Mouse (Mus musculus) liver, postnatal 0 days (tissue): ENCODE measurements around the gene Rassf4. TPM values are rescaled to one million over a fixed set of nuclear protein-coding genes. Genes with fewer than 3 reads are reported as not detected.

Experiments
- ATAC-seq: fragments of 200-750 bp; cut with Nextera tagmentation; 2 replicates; pipeline ENCODE4 v1.8.0; 2017; ENCODE audit warnings: mild to moderate bottlenecking, moderate library complexity
- DNase-seq: peaks from one replicate; pipeline ENCODE4 v3.0.0-alpha.2; 2016
- H3K27ac ChIP-seq: fragments of 300-500 bp; sonication (generic); 2 replicates; pipeline ENCODE4 v1.5.1; 2014; ENCODE audit warnings: antibody characterized with exemption, moderate library complexity, mild to moderate bottlenecking, low read depth
- H3K27me3 ChIP-seq: fragments of 300-500 bp; sonication (generic); 2 replicates; pipeline ENCODE4 v1.6.1; 2014; ENCODE audit warnings: low read length, control low read depth, mixed read lengths; ENCODE audit not compliant: insufficient read depth
- H3K36me3 ChIP-seq: fragments of 300-500 bp; sonication (generic); replicated peaks from 2 replicates; pipeline ENCODE4 v1.6.1; 2014; ENCODE audit warnings: mild to moderate bottlenecking, control low read depth, low read length, moderate library complexity, mixed read lengths; ENCODE audit not compliant: insufficient read depth
- H3K4me1 ChIP-seq: fragments of 300-500 bp; sonication (generic); 2 replicates; pipeline ENCODE4 v1.6.1; 2014; ENCODE audit warnings: antibody characterized with exemption, mild to moderate bottlenecking, control low read depth; ENCODE audit not compliant: insufficient read depth
- H3K4me2 ChIP-seq: fragments of 300-500 bp; sonication (generic); 2 replicates; pipeline ENCODE4 v1.6.1; 2014; ENCODE audit warnings: low read depth, mild to moderate bottlenecking, low read length, moderate library complexity, mixed read lengths
- H3K4me3 ChIP-seq: fragments of 300-500 bp; sonication (generic); 2 replicates; pipeline ENCODE4 v1.5.1; 2014; ENCODE audit warnings: low read depth, low read length
- H3K9ac ChIP-seq: fragments of 300-500 bp; sonication (generic); replicated peaks from 2 replicates; pipeline ENCODE4 v1.6.1; 2014; ENCODE audit warnings: mild to moderate bottlenecking, moderate library complexity
- H3K9me3 ChIP-seq: fragments of 300-500 bp; sonication (generic); 2 replicates; pipeline ENCODE4 v1.6.1; 2016; ENCODE audit warnings: mild to moderate bottlenecking, control low read depth, low read length, mixed read lengths
- CTCF ChIP-seq: sonication (generic); IDR thresholded peaks from 2 replicates; pipeline ENCODE4 v1.5.1; 2016; ENCODE audit warnings: antibody characterized with exemption, low read depth
- EP300 ChIP-seq: IDR thresholded peaks from 2 replicates; pipeline ENCODE4 v1.6.1; 2016; ENCODE audit warnings: antibody characterized with exemption, low read depth, mild to moderate bottlenecking
- WGBS: fragments of 180-500 bp; shearing (Covaris S2); extraction: QIAGEN DNeasy Blood & Tissue Kit; methylation state at CpG from one replicate; pipeline ENCODE4 v1.1.7; 2014; ENCODE audit not compliant: insufficient replicate concordance; 5-methylcytosine and 5-hydroxymethylcytosine counted together
- polyA plus RNA-seq: library from polyadenylated mRNA; unstranded; fragments of >200 nt; fragmentation: Nextera tagmentation; extraction: Ambion mirVana; gene quantifications from 2 replicates; pipeline ENCODE4 v1.2.1, GENCODE M21; 2015

Rassf4 gene
- polyA plus RNA-seq, result 7.2 and 9.6 TPM in 2 replicates

GRCm38 (mm10) chr6:116673471-116674282 is at the start of gene Rassf4:
Gene Rassf4 (minus strand): TSS chr6:116673952.
- ATAC-seq (peak; percentile 84), DNase-seq (peak; percentile 90)
- Histone ChIP-seq H3K4me3 (peak within 1 kb of the TSS; percentile 46), H3K4me2 (peak within 1 kb of the TSS; percentile 75), H3K9ac (peak within 1 kb of the TSS; percentile 39), H3K9me3 (no peaks in the 10 kb centered on the region), H3K36me3 (no peaks in the 10 kb centered on the region), H3K4me1 (peaks cover 19% of the 10 kb centered on the region), H3K27ac (peak within 1 kb of the TSS; percentile 61), H3K27me3 (no peaks in the 10 kb centered on the region)
- under 1% methylated on average over 44 of the region's 44 CpGs for WGBS
- TF ChIP-seq EP300 (no peak), CTCF (no peak)

- Histone ChIP-seq H3K4me3 (no peak overlapping the region), H3K9me3 (no peaks in the 10 kb centered on the region), H3K4me2 (no peak overlapping the region), H3K27me3 (no peaks in the 10 kb centered on the region), H3K27ac (0 out of 2 replicates have a peak overlapping the region, but pooled peaks have one; percentile 3), H3K9ac (no peak overlapping the region), H3K4me1 (0 out of 2 replicates have a peak, but pooled peaks cover 6% of the 10 kb centered on the region), H3K36me3 (no peaks in the 10 kb centered on the region)
- no peak for ATAC-seq
- DNase-seq, result no peak
- TF ChIP-seq CTCF, result no peak
- no peak for TF ChIP-seq EP300
- 29% methylated on average over 4 of the region's 4 CpGs for WGBS
Observed at GRCm38 (mm10) chr6:116718920-116719319, 45.2 kb upstream of the Rassf4 start.

- no peak for TF ChIP-seq EP300
- TF ChIP-seq CTCF, result no peak
- no peaks in the 10 kb centered on the region for H3K9me3 ChIP-seq
- ATAC-seq, result no peak
- no peak for DNase-seq
- WGBS, result 69% methylated on average over 4 of the region's 4 CpGs
- H3K27ac ChIP-seq, result no peak overlapping the region
- H3K4me1 ChIP-seq, result 0 out of 2 replicates have a peak, but pooled peaks cover 6% of the 10 kb centered on the region
- no peak overlapping the region for H3K4me2 ChIP-seq
- no peaks in the 10 kb centered on the region for H3K27me3 ChIP-seq
- no peak overlapping the region for H3K9ac ChIP-seq
- no peaks in the 10 kb centered on the region for H3K36me3 ChIP-seq
- H3K4me3 ChIP-seq, result no peak overlapping the region
Observed at GRCm38 (mm10) chr6:116718361-116718760, 44.6 kb upstream of the Rassf4 start.

- 66% methylated on average over 7 of the region's 7 CpGs for WGBS
Observed at GRCm38 (mm10) chr6:116717851-116718250, 44.1 kb upstream of the Rassf4 start.

GRCm38 (mm10) chr6:116716666-116717065 is 42.9 kb upstream of the Rassf4 start, which contains the start of gene Tmem72:
Gene Tmem72 (minus strand): TSS chr6:116716913.
- no peak within 1 kb of the TSS for H3K27ac ChIP-seq
- no peak within 1 kb of the TSS for H3K4me3 ChIP-seq
- no peak within 1 kb of the TSS for H3K4me2 ChIP-seq
- 69% methylated on average over 8 of the region's 8 CpGs for WGBS
- no peak for DNase-seq
- no peak within 1 kb of the TSS for H3K9ac ChIP-seq
- no peaks in the 10 kb centered on the region for H3K9me3 ChIP-seq
- H3K27me3 ChIP-seq, result no peaks in the 10 kb centered on the region
- 0 out of 2 replicates have a peak, but pooled peaks cover 6% of the 10 kb centered on the region for H3K4me1 ChIP-seq
- ATAC-seq, result no peak
- TF ChIP-seq CTCF (no peak), EP300 (no peak)
- H3K36me3 ChIP-seq, result no peaks in the 10 kb centered on the region

More at GRCm38 (mm10) chr6:116717851-116718250, 44.1 kb upstream of the Rassf4 start:
- DNase-seq, result no peak
- no peak for ATAC-seq
- H3K4me3 ChIP-seq, result no peak overlapping the region
- TF ChIP-seq EP300, result no peak
- TF ChIP-seq CTCF, result no peak
- H3K36me3 ChIP-seq, result no peaks in the 10 kb centered on the region
- 0 out of 2 replicates have a peak, but pooled peaks cover 6% of the 10 kb centered on the region for H3K4me1 ChIP-seq
- H3K27ac ChIP-seq, result no peak overlapping the region
- H3K27me3 ChIP-seq, result no peaks in the 10 kb centered on the region
- H3K9ac ChIP-seq, result no peak overlapping the region
- no peak overlapping the region for H3K4me2 ChIP-seq
- H3K9me3 ChIP-seq, result no peaks in the 10 kb centered on the region

- WGBS, result 79% methylated on average over 2 of the region's 2 CpGs
- H3K9ac ChIP-seq, result no peak overlapping the region
- no peak overlapping the region for H3K4me3 ChIP-seq
- H3K36me3 ChIP-seq, result no peaks in the 10 kb centered on the region
- TF ChIP-seq CTCF (no peak), EP300 (no peak)
- H3K9me3 ChIP-seq, result no peaks in the 10 kb centered on the region
- no peaks in the 10 kb centered on the region for H3K27me3 ChIP-seq
- H3K4me1 ChIP-seq, result 0 out of 2 replicates have a peak, but pooled peaks cover 6% of the 10 kb centered on the region
- no peak overlapping the region for H3K4me2 ChIP-seq
- ATAC-seq (no peak), DNase-seq (no peak)
- no peak overlapping the region for H3K27ac ChIP-seq
Observed at GRCm38 (mm10) chr6:116715166-116715565, 41.4 kb upstream of the Rassf4 start.
